7 mouse cellular contexts compared by ENCODE assay signal in genomic region chr1:181256689-181257584, GRCm38 (mm10). TPM values are rescaled to one million over a fixed set of nuclear protein-coding genes. Genes with fewer than 3 reads are reported as not detected.
DNase-seq lines count a peak whose midpoint lies in the region; ATAC-seq lines count a peak whose summit lies in the region.

No protein-coding gene starts in this region.

- no peaks in the 10 kb centered on the region for H3K36me3 ChIP-seq in forebrain, embryonic 13.5 days (ENCODE audit: poor library complexity, severe bottlenecking)
- no peaks in the 10 kb centered on the region for H3K36me3 ChIP-seq in limb, embryonic 13.5 days
- no peaks in the 10 kb centered on the region for H3K36me3 ChIP-seq in midbrain, embryonic 15.5 days (replicated peaks)
- H3K36me3 ChIP-seq in stomach, embryonic 14.5 days (ENCODE audit: control insufficient read depth, insufficient read depth, low read length) = no peaks in the 10 kb centered on the region

- H3K9me3 ChIP-seq in forebrain, embryonic 13.5 days (replicated peaks) = no peaks in the 10 kb centered on the region
- H3K9me3 ChIP-seq in limb, embryonic 13.5 days = no peaks in the 10 kb centered on the region
- no peaks in the 10 kb centered on the region for H3K9me3 ChIP-seq in midbrain, embryonic 15.5 days
- H3K9me3 ChIP-seq in stomach, embryonic 14.5 days (ENCODE audit: control insufficient read depth, low read depth, low read length) = no peaks in the 10 kb centered on the region

- DNase-seq in Muller cell, postnatal 12 days (ENCODE audit: inconsistent ontology term) = peak; percentile 85
- peak; percentile 91 for DNase-seq in c-Kit-negative CD71-positive TER-119-positive erythroid progenitor cells, embryonic 14.5 days (ENCODE audit: low read depth, low spot score)

- H3K27ac ChIP-seq in forebrain, embryonic 13.5 days = peak overlapping the region; percentile 59
- H3K27ac ChIP-seq in limb, embryonic 13.5 days = peak overlapping the region; percentile 61
- H3K27ac ChIP-seq in midbrain, embryonic 15.5 days = no peak overlapping the region
- peak overlapping the region; percentile 85 for H3K27ac ChIP-seq in stomach, embryonic 14.5 days (ENCODE audit: low read length)

- peak overlapping the region; percentile 39 for H3K4me3 ChIP-seq in forebrain, embryonic 13.5 days
- peak overlapping the region; percentile 43 for H3K4me3 ChIP-seq in limb, embryonic 13.5 days
- peak overlapping the region; percentile 29 for H3K4me3 ChIP-seq in midbrain, embryonic 15.5 days
- peak overlapping the region; percentile 27 for H3K4me3 ChIP-seq in stomach, embryonic 14.5 days (ENCODE audit: low read depth, low read length)

- 29% methylated on average over 34 of the region's 36 CpGs for WGBS in forebrain, embryonic 13.5 days
- WGBS in limb, embryonic 13.5 days = 19% methylated on average over 33 of the region's 36 CpGs
- 23% methylated on average over 34 of the region's 36 CpGs for WGBS in midbrain, embryonic 15.5 days
- 19% methylated on average over 36 of the region's 36 CpGs for WGBS in stomach, embryonic 14.5 days

- H3K4me2 ChIP-seq in forebrain, embryonic 13.5 days = peak overlapping the region; percentile 69
- H3K4me2 ChIP-seq in limb, embryonic 13.5 days (replicated peaks) = peak overlapping the region; percentile 79
- peak overlapping the region; percentile 56 for H3K4me2 ChIP-seq in midbrain, embryonic 15.5 days
- H3K4me2 ChIP-seq in stomach, embryonic 14.5 days (replicated peaks; ENCODE audit: low read depth, low read length) = peak overlapping the region; percentile 69

- H3K27me3 ChIP-seq in forebrain, embryonic 13.5 days = no peaks in the 10 kb centered on the region
- peaks cover 9% of the 10 kb centered on the region; the same call in 1 of the 2 replicates for H3K27me3 ChIP-seq in limb, embryonic 13.5 days
- H3K27me3 ChIP-seq in midbrain, embryonic 15.5 days (replicated peaks) = no peaks in the 10 kb centered on the region
- H3K27me3 ChIP-seq in stomach, embryonic 14.5 days (ENCODE audit: control insufficient read depth, insufficient read depth, low read length) = no peaks in the 10 kb centered on the region

- ATAC-seq in forebrain, embryonic 13.5 days = peak; percentile 65
- ATAC-seq in hematopoietic stem cell, adult 5-6 weeks (replicated peaks in 1 of 2; ENCODE audit: insufficient read depth in 1 of 2, low FRiP score in 2 of 2, low TSS enrichment in 1 of 2, low read depth in 1 of 2, poor library complexity in 2 of 2, severe bottlenecking in 2 of 2) = peak; percentile 75 to 77
- peak; percentile 70 for ATAC-seq in limb, embryonic 13.5 days (ENCODE audit: low FRiP score, low read depth)
- peak; percentile 65 for ATAC-seq in midbrain, embryonic 15.5 days (replicated peaks)
- peak; percentile 83 for ATAC-seq in stomach, embryonic 14.5 days (ENCODE audit: insufficient number of reproducible peaks, insufficient read depth, low FRiP score, low read depth)

- peaks cover 36% of the 10 kb centered on the region for H3K4me1 ChIP-seq in forebrain, embryonic 13.5 days
- H3K4me1 ChIP-seq in limb, embryonic 13.5 days = peaks cover 64% of the 10 kb centered on the region
- peaks cover 12% of the 10 kb centered on the region for H3K4me1 ChIP-seq in midbrain, embryonic 15.5 days
- H3K4me1 ChIP-seq in stomach, embryonic 14.5 days (ENCODE audit: control insufficient read depth, insufficient read depth, low read length) = peaks cover 19% of the 10 kb centered on the region; the same call in 1 of the 2 replicates

- H3K9ac ChIP-seq in forebrain, embryonic 13.5 days = peak overlapping the region; percentile 59
- peak overlapping the region; percentile 63 for H3K9ac ChIP-seq in limb, embryonic 13.5 days
- H3K9ac ChIP-seq in midbrain, embryonic 15.5 days = peak overlapping the region; percentile 31
- H3K9ac ChIP-seq in stomach, embryonic 14.5 days (replicated peaks; ENCODE audit: low read depth, low read length) = peak overlapping the region; percentile 12; the same call in 1 of the 2 replicates

RNA-seq across cellular contexts. Expression of gene Wdr26, which starts 45.1 kb away (rescaled TPM):
- 44.7 and 45.2 TPM in 2 replicates for polyA plus RNA-seq in forebrain, embryonic 13.5 days (2015; fragmentation: Nextera tagmentation; extraction: Ambion mirVana)
- total RNA-seq in hematopoietic stem cell, adult 5-6 weeks (2017) = 95.9 and 106 TPM in 2 replicates
- polyA plus RNA-seq in limb, embryonic 13.5 days (2015; fragmentation: Nextera tagmentation; extraction: Ambion mirVana) = 40.5 and 44.4 TPM in 2 replicates
- 32.8 and 36.7 TPM in 2 replicates for polyA plus RNA-seq in midbrain, embryonic 15.5 days (2015; fragmentation: Nextera tagmentation; extraction: Ambion mirVana)
- 54.7 and 56.7 TPM in 2 replicates for polyA plus RNA-seq in stomach, embryonic 14.5 days (2014; fragmentation: Nextera tagmentation; extraction: Ambion mirVana)

Comparison
In these comparisons a context has a peak if more than half of its experiments do, and no peak if none do; other contexts are left out.
1. H3K9ac ChIP-seq: peak in every context shown above with its lines; median percentile 63 in limb, embryonic 13.5 days; 59 in forebrain, embryonic 13.5 days; 31 in midbrain, embryonic 15.5 days; 12 in stomach, embryonic 14.5 days.